Comparison of ENCODE assay signal across 12 mouse cellular contexts in the genomic region with DNA sequence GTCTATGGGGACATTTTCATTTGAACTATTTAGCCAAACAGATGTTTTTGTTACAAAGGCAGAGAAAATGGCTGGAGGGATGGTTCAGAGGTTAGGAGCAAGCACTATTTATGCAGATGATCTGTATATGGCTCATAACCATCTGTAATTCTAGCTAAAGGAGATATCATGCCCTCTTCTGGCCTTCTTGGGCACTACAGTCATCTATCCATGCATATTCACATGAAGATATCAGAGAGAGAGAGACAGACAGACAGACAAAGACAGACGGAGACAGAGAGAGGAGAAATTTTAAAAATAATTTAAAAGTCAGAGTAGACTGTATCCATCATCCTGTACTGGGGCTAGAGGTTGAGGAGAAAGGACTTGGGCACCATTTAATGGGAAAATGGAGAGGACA.
DNase-seq lines count a peak whose midpoint lies in the region; ATAC-seq and TF ChIP-seq lines count a peak whose summit lies in the region.
"Had no signal": no experiment of that assay in that cellular context is flagged by ENCODE, and none has a peak within 500 bp of the region (broad histone marks: within the 10 kb centered on the region; RNA-seq: fewer than 3 reads in every experiment).

No protein-coding gene starts in this region.

- no peaks in the 10 kb centered on the region for H3K36me3 ChIP-seq in midbrain, postnatal 0 days (ENCODE audit: insufficient read depth, low read length)
- H3K36me3 ChIP-seq in midbrain, embryonic 15.5 days (replicated peaks): no peaks in the 10 kb centered on the region
- H3K36me3 ChIP-seq: heart, embryonic 13.5 days; limb, embryonic 15.5 days had no signal

- H3K4me3 ChIP-seq in midbrain, postnatal 0 days (ENCODE audit: low read depth, low read length): no peak overlapping the region
- H3K4me3 ChIP-seq in midbrain, embryonic 15.5 days: no peak overlapping the region
- H3K4me3 ChIP-seq: heart, embryonic 13.5 days; limb, embryonic 15.5 days had no signal

- peak; percentile 46 for TF ChIP-seq CTCF in midbrain, postnatal 0 days (IDR thresholded peaks at IDR 0.05)

- H3K4me2 ChIP-seq in midbrain, postnatal 0 days (ENCODE audit: low read depth, low read length, poor library complexity, severe bottlenecking): no peak overlapping the region
- H3K4me2 ChIP-seq in midbrain, embryonic 15.5 days: no peak overlapping the region
- H3K4me2 ChIP-seq: heart, embryonic 13.5 days; limb, embryonic 15.5 days had no signal

- no peak overlapping the region for H3K9ac ChIP-seq in midbrain, postnatal 0 days (replicated peaks; ENCODE audit: low read length, poor library complexity, severe bottlenecking)
- no peak overlapping the region for H3K9ac ChIP-seq in midbrain, embryonic 15.5 days
- H3K9ac ChIP-seq: heart, embryonic 13.5 days; limb, embryonic 15.5 days had no signal

- no peaks in the 10 kb centered on the region for H3K9me3 ChIP-seq in midbrain, postnatal 0 days (ENCODE audit: low read length)
- H3K9me3 ChIP-seq in midbrain, embryonic 15.5 days: no peaks in the 10 kb centered on the region
- H3K9me3 ChIP-seq: heart, embryonic 13.5 days; limb, embryonic 15.5 days had no signal

- peak; percentile 12 for DNase-seq in embryo, embryonic 10 days (ENCODE audit: low spot score)
- DNase-seq in embryo, embryonic 11 days: no peak
- peak; percentile 6 to 52 for DNase-seq in kidney, postnatal 36 days
- DNase-seq in kidney, adult 11 months: no peak
- no peak for DNase-seq in midbrain, postnatal 0 days (ENCODE audit: low spot score)
- DNase-seq in adrenal gland, postnatal 36 days: peak; percentile 15 to 26
- DNase-seq in gastrocnemius, postnatal 25 days: no peak

- WGBS in midbrain, postnatal 0 days: 72% methylated on average over 1 of the region's 1 CpGs
- WGBS in midbrain, embryonic 15.5 days: 67% methylated on average over 1 of the region's 1 CpGs

- H3K27ac ChIP-seq in midbrain, postnatal 0 days (ENCODE audit: low read depth, low read length): no peak overlapping the region
- H3K27ac ChIP-seq in midbrain, embryonic 15.5 days: no peak overlapping the region
- H3K27ac ChIP-seq: heart, embryonic 13.5 days; limb, embryonic 15.5 days had no signal

- ATAC-seq in midbrain, postnatal 0 days (ENCODE audit: low FRiP score): no peak
- ATAC-seq in midbrain, embryonic 15.5 days (replicated peaks): no peak
- ATAC-seq: CD4-positive, CD25-positive, alpha-beta regulatory T cell, adult 4 months; Patski had no signal

- no peaks in the 10 kb centered on the region for H3K4me1 ChIP-seq in midbrain, postnatal 0 days (ENCODE audit: insufficient read depth, low read length)
- H3K4me1 ChIP-seq in midbrain, embryonic 15.5 days: no peaks in the 10 kb centered on the region
- H3K4me1 ChIP-seq: heart, embryonic 13.5 days; limb, embryonic 15.5 days had no signal

- no peaks in the 10 kb centered on the region for H3K27me3 ChIP-seq in midbrain, postnatal 0 days (ENCODE audit: insufficient read depth, low read length)
- no peaks in the 10 kb centered on the region for H3K27me3 ChIP-seq in midbrain, embryonic 15.5 days (replicated peaks)
- H3K27me3 ChIP-seq: heart, embryonic 13.5 days; limb, embryonic 15.5 days had no signal

Comparison
In these comparisons a context has a peak if more than half of its experiments do, and no peak if none do; other contexts are left out.
1. DNase-seq: peak in embryo, embryonic 10 days (single experiment), kidney, postnatal 36 days (2 of 2) and adrenal gland, postnatal 36 days (2 of 2); none in embryo, embryonic 11 days (single experiment), kidney, adult 11 months (single experiment), midbrain, postnatal 0 days (single experiment) and gastrocnemius, postnatal 25 days (single experiment).